Mouse (Mus musculus) thymus, postnatal 4 days (tissue): ENCODE results near the gene Prpf6.

Experiments
- DNase-seq: peaks from one replicate; pipeline ENCODE4 v3.0.0; 2021

The Prpf6 gene

GRCm38 (mm10) chr2:181691571-181691970 lies 99.9 kb downstream of the Prpf6 start:
- peak; percentile 42 for DNase-seq

DNA sequence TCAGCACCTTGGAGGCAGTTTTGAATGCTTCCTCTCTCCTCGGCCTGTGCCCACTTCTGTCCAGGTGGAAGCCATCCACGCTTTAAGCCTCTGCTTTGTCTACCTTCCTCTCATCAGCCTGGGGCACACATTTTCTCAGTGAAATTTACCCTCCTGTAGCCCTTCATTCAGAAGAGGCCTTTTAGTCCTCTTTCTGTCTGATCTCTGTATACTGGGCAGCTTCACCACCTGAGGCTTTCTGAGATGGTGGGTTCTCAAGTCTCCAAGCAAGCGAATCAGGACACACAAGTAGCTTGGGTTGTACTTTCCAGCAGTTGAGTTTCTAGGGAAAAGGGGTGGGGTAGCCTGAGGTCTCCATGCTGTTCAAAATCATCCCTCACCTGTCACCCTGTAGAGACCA lies 100.6 kb downstream of the Prpf6 start:
- no peak for DNase-seq

DNA sequence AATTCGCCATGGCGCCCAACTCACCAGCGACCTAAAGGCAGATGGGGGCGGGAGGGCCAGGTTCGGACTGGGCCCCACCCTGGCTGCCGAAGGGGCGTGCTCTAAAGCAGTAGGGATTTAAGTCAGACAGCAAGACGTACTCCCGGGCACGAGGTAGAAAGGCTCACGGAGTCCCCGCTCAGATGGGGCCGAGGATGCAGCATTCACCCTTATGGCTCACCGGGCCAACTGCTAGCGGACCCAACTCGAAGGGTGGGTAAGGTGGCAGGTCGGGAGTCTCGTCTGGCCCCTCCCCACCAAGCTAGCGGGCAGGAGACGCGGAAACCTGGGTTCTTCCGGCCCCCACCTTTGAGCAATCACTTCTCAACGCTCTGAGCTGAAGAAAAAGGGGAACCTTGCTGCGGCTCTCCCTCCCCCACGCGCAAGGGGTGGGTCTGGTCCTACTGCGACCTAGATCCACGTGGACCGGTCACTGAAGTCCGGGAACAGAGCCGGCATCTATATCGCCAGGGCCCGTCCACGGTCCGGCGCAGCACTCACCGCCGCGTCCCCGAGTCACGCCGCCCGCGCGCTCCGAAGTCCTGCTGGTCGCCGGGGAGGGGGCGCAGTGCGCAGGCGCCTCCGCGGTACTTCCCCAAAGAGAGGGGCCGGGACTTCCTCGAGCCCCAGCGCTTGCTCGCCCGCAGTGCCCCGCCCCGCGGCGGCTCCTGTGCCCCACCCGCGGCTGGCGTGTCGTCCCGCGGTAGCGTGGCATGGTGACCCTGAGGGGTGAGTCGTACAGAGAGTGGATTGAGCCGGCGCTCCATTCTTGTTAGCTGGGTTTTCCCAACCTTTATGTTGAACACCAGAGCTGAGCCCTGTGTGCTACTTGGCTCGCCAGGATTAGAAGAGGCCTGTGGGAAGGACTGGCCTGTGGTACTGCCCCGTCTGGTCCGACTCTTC lies 101.9 kb downstream of the Prpf6 start, which contains the start of gene Rgs19:
Gene Rgs19 (minus strand): TSS at position 639 of the 942 bp plus-strand sequence.
- peak; percentile 91 for DNase-seq

- no peak for DNase-seq
These were observed 102.9 kb downstream of the Prpf6 start for GRCm38 (mm10) chr2:181694581-181694980.

GRCm38 (mm10) chr2:181695776-181696175 lies 104.1 kb downstream of the Prpf6 start:
- no peak for DNase-seq

- DNase-seq: no peak
These were observed 105.2 kb downstream of the Prpf6 start for GRCm38 (mm10) chr2:181696801-181697420.

- DNase-seq: no peak
These were observed 106.6 kb downstream of the Prpf6 start, which contains the start of gene Lkaaear1 for GRCm38 (mm10) chr2:181698241-181698640. Lkaaear1 (minus strand) TSS chr2:181698442.
